8 mouse cellular contexts compared by ENCODE assay signal in genomic region chrX:20335722-20336121, GRCm38 (mm10). TPM values are rescaled to one million over a fixed set of nuclear protein-coding genes. Genes with fewer than 3 reads are reported as not detected.
DNase-seq lines count a peak whose midpoint lies in the region; ATAC-seq and TF ChIP-seq lines count a peak whose summit lies in the region.

No protein-coding gene starts in this region.

- H3K36me3 ChIP-seq in hindbrain, embryonic 14.5 days (replicated peaks; ENCODE audit: control insufficient read depth, insufficient read depth), result no peaks in the 10 kb centered on the region
- H3K36me3 ChIP-seq in hindbrain, embryonic 12.5 days, result no peaks in the 10 kb centered on the region

- ATAC-seq in hindbrain, embryonic 14.5 days (ENCODE audit: low FRiP score), result no peak
- no peak for ATAC-seq in hindbrain, embryonic 12.5 days (ENCODE audit: low FRiP score)

- peak; percentile 78 for TF ChIP-seq CTCF in layer of hippocampus, adult 2 months (conservative IDR thresholded peaks at IDR 0.05)

- H3K4me1 ChIP-seq in hindbrain, embryonic 14.5 days (replicated peaks; ENCODE audit: control insufficient read depth, insufficient read depth, low read length), result no peaks in the 10 kb centered on the region
- no peaks in the 10 kb centered on the region for H3K4me1 ChIP-seq in hindbrain, embryonic 12.5 days

- no peak overlapping the region for H3K9ac ChIP-seq in hindbrain, embryonic 14.5 days
- H3K9ac ChIP-seq in hindbrain, embryonic 12.5 days, result no peak overlapping the region

- H3K4me3 ChIP-seq in hindbrain, embryonic 14.5 days (replicated peaks; ENCODE audit: low read length), result no peak overlapping the region
- H3K4me3 ChIP-seq in hindbrain, embryonic 12.5 days, result no peak overlapping the region
- no peak overlapping the region for H3K4me3 ChIP-seq in layer of hippocampus, adult 2 months

- H3K9me3 ChIP-seq in hindbrain, embryonic 14.5 days (ENCODE audit: control insufficient read depth, low read length), result no peaks in the 10 kb centered on the region
- no peaks in the 10 kb centered on the region for H3K9me3 ChIP-seq in hindbrain, embryonic 12.5 days (replicated peaks)

- 18% methylated on average over 2 of the region's 2 CpGs for WGBS in hindbrain, embryonic 14.5 days
- 29% methylated on average over 2 of the region's 2 CpGs for WGBS in hindbrain, embryonic 12.5 days

- peak; percentile 64 for DNase-seq in hindbrain, embryonic 14.5 days (ENCODE audit: low spot score)
- DNase-seq in CD4-positive, CD25-positive, alpha-beta regulatory T cell, adult 2 months (ENCODE audit: low read depth, low spot score), result peak; percentile 71
- DNase-seq in adrenal gland, adult (ENCODE audit: inconsistent age in 2 of 2, low spot score in 1 of 2), result peak; percentile 32 to 82
- peak; percentile 55 for DNase-seq in embryo, embryonic 10.5 days (ENCODE audit: low spot score)
- DNase-seq in layer of hippocampus, adult 2 months (ENCODE audit: low spot score in 2 of 2), result peak; percentile 5 to 61
- peak; percentile 18 for DNase-seq in mesoderm, embryonic 11.5 days (ENCODE audit: low read depth, low spot score)
- peak; percentile 24 to 36 for DNase-seq in thymus, postnatal 36 days

- no peaks in the 10 kb centered on the region for H3K27me3 ChIP-seq in hindbrain, embryonic 14.5 days (ENCODE audit: control insufficient read depth, insufficient read depth, low read length)
- H3K27me3 ChIP-seq in hindbrain, embryonic 12.5 days, result no peaks in the 10 kb centered on the region

- H3K27ac ChIP-seq in hindbrain, embryonic 14.5 days, result no peak overlapping the region
- H3K27ac ChIP-seq in hindbrain, embryonic 12.5 days, result no peak overlapping the region
- H3K27ac ChIP-seq in layer of hippocampus, adult 2 months, result no peak overlapping the region

- H3K4me2 ChIP-seq in hindbrain, embryonic 14.5 days (replicated peaks), result no peak overlapping the region
- H3K4me2 ChIP-seq in hindbrain, embryonic 12.5 days (replicated peaks), result no peak overlapping the region

RNA-seq across cellular contexts. Expression of gene Rp2, which starts 28.6 kb away (rescaled TPM):
- polyA plus RNA-seq in hindbrain, embryonic 14.5 days (2014; fragmentation: Nextera tagmentation; extraction: Ambion mirVana), result 16.9 and 18.6 TPM in 2 replicates
- 22.8 and 23.0 TPM in 2 replicates for polyA plus RNA-seq in hindbrain, embryonic 12.5 days (2016; fragmentation: Nextera tagmentation; extraction: Ambion mirVana)
- 10 to 100 TPM; 16.8 to 17.1 TPM for total RNA-seq in layer of hippocampus, adult 2 months (2021)

RNA-seq across cellular contexts. Expression of gene Slc9a7, which starts 44.1 kb away (rescaled TPM):
- 17.5 and 20.8 TPM in 2 replicates for polyA plus RNA-seq in hindbrain, embryonic 14.5 days (2014; fragmentation: Nextera tagmentation; extraction: Ambion mirVana)
- polyA plus RNA-seq in hindbrain, embryonic 12.5 days (2016; fragmentation: Nextera tagmentation; extraction: Ambion mirVana), result 2.5 and 4.0 TPM in 2 replicates
- 10 to 100 TPM; 62.9 to 65.6 TPM for total RNA-seq in layer of hippocampus, adult 2 months (2021)

Comparison
In these comparisons a context has a peak if more than half of its experiments do, and no peak if none do; other contexts are left out.
1. DNase-seq: peak in every context shown above with its lines; median percentile 71 in CD4-positive, CD25-positive, alpha-beta regulatory T cell, adult 2 months; 64 in hindbrain, embryonic 14.5 days; 57 in adrenal gland, adult; 55 in embryo, embryonic 10.5 days; 33 in layer of hippocampus, adult 2 months; 30 in thymus, postnatal 36 days; 18 in mesoderm, embryonic 11.5 days.